Mouse (Mus musculus) gastrocnemius, postnatal 36 days (tissue): ENCODE results near the gene Glg1. TPM values are rescaled to one million over a fixed set of nuclear protein-coding genes. Genes with fewer than 3 reads are reported as not detected.
"Not testable (repeated sequence)": the region's sequence is repeated elsewhere in the genome, so short reads cannot be mapped to it uniquely, and the experiment has no call there.

Source experiments
- DNase-seq, 2 experiments: peaks; one replicate each; pipeline ENCODE4 v3.0.0; 2022
- intact Hi-C: fragments of 180-260 bp; cut with DNase I; formaldehyde crosslinking; loops from one replicate; pipeline ENCODE4 v1.15.1; 2025
- total RNA-seq, 2 experiments: library from RNA; stranded (reverse); gene quantifications; 2 replicates each; pipeline ENCODE4 v1.2.3; 2021

The Glg1 gene
- total RNA-seq, 2 experiments from 2014 or later = 33.4 to 34.0 TPM

DNA sequence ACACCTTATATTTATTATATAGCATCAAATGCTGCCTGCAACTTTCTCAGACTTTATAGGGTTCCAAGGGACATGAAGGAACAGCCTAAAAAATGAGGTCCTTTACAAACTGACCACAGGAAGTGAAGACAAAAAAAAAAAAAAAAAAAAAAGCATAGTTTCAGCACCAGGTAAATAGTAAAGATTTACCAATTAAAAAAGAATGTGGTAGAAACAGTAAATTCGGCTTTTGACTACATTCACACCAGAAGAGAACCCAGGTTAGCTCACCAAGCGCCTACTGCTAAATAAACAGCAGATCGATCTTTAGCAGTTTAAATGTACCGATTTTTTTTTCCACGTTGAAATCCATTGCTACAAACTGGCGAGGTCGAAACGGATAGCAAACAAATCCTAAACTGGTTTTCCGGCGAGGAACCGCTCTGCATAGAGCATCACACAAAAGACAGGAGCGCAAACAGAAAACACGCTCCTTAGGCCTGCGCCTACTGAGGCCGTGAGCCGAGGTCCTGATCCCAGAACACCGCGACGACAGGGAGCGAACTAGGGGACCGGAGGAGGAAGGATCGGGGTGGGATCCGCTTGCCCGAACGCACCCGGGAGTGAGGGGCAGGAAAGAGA lies 896 bp downstream of the Glg1 start:
- DNase-seq = no peak
- intact Hi-C loops = no loop called here

DNA sequence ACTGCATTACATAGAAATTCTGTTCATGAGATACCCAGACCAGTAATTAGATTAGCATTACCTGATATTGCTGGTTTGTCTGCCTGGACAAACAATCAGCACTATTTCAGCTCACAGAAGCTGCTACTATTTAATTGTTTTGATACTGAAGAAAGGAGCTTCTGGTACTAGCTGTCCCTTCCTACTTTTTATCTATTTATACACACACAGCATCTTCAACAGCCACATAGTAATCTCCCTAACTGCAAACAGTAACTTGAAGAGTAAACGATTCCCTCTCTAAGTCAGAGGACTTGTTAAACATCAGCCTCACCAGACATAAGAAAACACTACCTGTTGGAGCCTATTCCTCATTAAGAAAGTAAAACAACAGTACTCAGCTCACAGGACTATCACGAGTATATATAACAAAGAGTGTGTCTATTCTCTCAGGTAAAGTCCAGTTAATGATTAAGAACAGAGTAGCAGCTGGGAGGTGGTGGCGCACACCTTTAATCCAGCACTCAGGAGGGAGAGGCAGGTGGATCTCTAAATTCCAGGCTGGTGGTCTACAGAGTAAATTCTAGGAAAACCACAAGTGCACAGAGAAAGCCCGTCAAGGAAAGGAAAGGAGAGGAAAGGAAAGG lies 6.4 kb downstream of the Glg1 start:
- no peak for DNase-seq
- intact Hi-C loops = no loop called here

GRCm38 (mm10) chr8:111250111-111250510 lies 8.9 kb downstream of the Glg1 start:
- no peak for DNase-seq
- intact Hi-C loops = no loop called here

GRCm38 (mm10) chr8:111248136-111248535 lies 10.9 kb downstream of the Glg1 start:
- no peak for DNase-seq
- intact Hi-C loops = no loop called here

GRCm38 (mm10) chr8:111246864-111247263 lies 12.2 kb downstream of the Glg1 start:
- intact Hi-C loops, DNase-seq: not testable (repeated sequence)

- no peak for DNase-seq
- intact Hi-C loops = no loop called here
Measured at GRCm38 (mm10) chr8:111246287-111246830, 12.7 kb downstream of the Glg1 start.

DNA sequence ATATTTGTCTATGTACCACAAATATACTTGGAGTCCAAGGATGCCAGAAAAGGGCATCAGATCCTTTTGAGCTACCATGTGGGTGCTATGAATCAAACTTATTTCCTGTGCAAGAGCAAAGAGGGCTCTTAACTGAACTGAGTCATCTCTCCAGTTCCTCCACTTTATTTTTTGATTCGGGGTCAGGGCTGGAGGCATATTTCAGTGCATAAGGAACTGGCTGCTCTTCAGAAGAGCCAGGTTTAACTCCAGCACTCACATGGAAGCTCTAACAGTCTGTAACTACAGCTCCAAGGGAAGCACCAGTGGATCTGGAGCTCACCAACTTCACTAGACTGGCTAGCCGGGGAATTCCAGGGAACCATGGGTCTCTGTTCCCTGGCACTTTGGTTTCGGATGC lies 21.7 kb downstream of the Glg1 start:
- intact Hi-C loops = no loop called here
- no peak for DNase-seq

DNA sequence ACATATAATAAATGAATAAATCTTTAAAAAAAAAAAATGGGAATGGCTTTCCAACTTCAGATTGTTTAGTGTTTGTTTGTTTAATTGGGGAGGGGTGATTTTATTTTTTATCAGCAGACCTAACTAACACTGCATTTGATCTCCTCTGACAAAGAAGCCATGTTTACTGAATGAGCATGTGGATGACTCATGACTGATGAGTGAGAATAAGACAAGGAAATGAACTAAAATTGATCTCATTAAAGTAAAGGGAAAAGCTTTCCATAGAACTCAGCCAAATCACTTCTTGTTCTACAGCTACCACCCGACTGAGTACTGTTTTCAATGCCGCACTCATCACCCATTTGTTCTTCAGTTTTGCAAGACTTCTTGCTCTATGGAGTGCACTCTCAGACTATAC lies 25.3 kb downstream of the Glg1 start:
- intact Hi-C loops = no loop called here
- no peak for DNase-seq

DNA sequence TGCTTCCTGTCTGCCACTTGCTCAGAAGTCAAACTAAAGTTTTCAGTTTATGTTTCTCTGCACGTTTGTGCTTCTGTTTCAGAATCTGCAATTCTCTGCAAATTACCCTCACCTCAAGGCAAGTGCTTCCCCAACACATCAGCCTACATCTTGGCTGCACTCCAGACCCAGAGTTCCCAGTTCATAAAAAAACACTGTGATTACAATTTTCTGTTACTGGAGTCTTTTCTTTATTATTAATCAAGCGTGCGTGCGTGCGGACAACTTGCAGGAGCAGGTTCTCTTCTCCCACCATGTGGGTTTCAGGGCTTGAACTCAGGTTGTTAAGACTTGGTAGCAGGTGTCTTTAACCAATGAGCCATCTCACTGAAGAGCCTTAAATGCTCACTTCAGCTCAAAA lies 34.9 kb downstream of the Glg1 start:
- DNase-seq = no peak
- intact Hi-C loops = no loop called here

GRCm38 (mm10) chr8:111218107-111218506 lies 40.9 kb downstream of the Glg1 start:
- no peak for DNase-seq
- intact Hi-C loops = no loop called here

- intact Hi-C loops = no loop called here
Measured at GRCm38 (mm10) chr8:111213406-111213805, 45.6 kb downstream of the Glg1 start.

DNA sequence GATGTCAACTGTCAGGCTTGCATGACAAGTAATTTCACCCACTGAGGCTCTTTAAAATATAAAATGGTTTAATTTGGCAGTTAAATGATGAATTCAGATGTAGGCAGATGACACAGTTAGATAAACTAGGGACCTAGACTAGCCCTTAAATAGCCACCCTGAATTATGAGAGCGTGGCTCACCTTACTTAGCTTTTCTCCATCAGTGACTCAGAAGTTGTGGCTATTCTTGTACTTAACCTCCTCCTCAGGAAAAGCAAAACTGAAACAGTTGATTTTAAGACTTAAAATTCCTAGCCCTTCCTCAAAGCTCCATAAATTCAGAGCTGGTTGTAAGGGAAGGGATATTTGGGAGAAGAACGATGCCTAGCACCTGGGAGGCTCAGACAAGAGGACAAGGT lies 47.8 kb downstream of the Glg1 start:
- DNase-seq = no peak
- intact Hi-C loops = no loop called here

More at GRCm38 (mm10) chr8:111213406-111213805, 45.6 kb downstream of the Glg1 start:
- no peak for DNase-seq

DNA sequence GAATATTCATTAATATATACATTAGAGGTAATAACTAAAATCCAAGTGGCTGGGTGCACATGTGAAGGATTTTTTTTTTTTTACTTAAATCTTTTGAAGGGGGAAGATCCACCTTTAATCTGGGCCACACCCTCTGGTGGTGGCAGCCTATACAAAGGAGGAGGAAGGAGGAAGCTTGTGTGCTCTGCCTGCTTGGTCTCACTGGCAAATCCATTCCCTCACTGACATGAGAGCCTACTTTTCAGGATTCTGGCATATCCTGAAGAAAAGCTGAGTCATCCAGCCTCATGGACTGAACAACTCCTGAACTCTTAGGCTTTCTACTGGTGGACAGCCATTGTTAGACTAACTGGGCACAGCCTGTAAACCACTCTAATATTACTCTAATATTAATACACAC lies 49.1 kb downstream of the Glg1 start:
- intact Hi-C loops = no loop called here
- DNase-seq = no peak

DNA sequence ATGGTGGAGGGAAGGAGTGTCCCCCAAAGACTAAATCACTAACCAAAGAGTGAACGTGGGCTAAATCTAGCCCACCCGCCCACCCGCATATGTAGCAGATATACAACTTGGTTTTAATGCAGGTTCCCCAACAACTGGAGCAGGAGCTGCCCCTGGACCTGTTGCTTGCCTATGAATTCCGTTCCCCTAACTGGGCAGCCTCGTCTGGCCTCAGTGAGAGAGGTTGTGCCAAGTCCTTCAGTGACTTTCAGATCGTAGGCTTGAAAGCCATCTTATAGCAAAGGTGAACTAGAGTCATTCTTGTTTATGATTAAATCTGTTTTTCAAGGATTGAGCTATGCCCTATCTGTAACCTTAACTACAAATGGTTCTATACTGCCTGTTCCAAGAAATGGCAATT lies 52.7 kb downstream of the Glg1 start:
- intact Hi-C loops = no loop called here
- DNase-seq = no peak

- DNase-seq = no peak
- intact Hi-C loops = no loop called here
Measured at GRCm38 (mm10) chr8:111205033-111205432, 54.0 kb downstream of the Glg1 start.

GRCm38 (mm10) chr8:111203341-111203740 lies 55.7 kb downstream of the Glg1 start:
- DNase-seq = no peak
- intact Hi-C loops = no loop called here

DNA sequence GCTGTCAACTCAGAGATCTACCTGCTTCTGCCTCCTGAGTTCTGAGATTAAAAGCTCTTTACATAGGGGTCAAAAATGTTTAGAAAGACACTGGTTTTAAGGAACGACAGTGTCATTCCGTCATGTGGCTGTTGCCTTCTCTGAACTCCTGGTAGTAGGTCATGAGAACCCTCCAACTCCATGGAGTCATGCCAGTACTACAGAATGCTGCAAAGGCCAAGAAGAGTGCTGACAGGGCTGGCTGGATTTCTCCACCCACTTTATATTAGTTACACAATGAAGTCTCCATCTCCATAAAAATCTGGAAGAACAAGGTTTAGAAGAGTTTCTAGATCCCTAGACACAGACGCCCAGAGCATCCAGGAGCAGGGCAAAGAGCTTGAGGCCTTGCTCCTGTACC lies 61.0 kb downstream of the Glg1 start:
- intact Hi-C loops = no loop called here
- DNase-seq = no peak

DNA sequence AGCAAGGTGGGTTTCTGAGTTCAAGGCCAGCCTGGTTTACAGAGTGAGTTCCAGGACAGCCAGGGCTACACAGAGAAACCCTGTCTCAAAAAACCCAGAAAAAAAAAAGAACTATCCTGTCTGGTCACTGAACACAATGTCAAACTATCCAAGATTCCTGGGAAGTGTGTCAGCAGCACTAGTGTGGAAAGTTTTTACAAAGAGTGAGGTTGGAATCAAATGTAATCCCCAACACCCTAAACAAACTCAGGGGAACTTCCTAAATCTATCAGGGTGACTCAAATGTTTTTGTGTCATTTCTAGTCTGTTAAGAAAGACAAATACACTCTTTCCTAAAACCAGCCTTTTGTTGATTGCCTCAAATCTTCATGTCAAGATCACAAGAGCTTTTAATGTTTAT lies 62.8 kb downstream of the Glg1 start:
- intact Hi-C loops = no loop called here
- DNase-seq = no peak

DNA sequence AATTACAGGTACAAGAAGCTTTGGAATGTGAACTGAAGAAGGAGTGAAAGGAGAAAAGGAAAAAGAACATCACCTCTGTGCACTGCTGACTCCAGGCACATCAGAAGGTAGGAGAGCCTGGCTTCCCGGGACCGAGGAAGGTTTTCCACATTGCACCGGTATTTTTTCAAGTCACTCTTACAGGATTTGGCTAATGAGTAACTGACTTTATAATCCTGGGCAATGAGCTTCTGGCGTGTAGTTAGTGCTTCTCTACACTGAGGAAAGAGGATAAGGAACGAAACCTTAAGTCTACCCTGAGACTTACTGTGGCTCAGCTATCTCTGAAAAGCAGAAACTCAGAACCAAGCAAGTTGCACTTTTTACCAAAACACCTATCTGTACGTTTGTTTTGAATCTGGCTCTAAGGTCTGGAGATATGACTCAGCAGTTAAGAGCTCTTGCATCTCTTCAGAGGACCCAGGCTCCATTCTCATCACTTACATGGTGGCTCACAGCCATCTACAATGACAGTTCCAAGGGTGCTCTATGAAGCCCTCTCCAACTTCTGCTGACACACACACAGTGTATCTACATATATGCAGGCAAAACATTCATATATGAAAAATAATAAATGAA lies 70.3 kb downstream of the Glg1 start:
- intact Hi-C loops = loop anchor here (5.0 kb wide), 1 partner anchor 74 kb away; no protein-coding TSS in a partner anchor
- no peak for DNase-seq

- intact Hi-C loops = loop anchor here (5.0 kb wide), 1 partner anchor 75 kb away; no protein-coding TSS in a partner anchor
- DNase-seq = no peak
Measured at GRCm38 (mm10) chr8:111187470-111187869, 71.5 kb downstream of the Glg1 start.

- peak; percentile 10 to 17 for DNase-seq
- intact Hi-C loops = loop anchor here (5.0 kb wide), 1 partner anchor 77 kb away; no protein-coding TSS in a partner anchor
Measured at GRCm38 (mm10) chr8:111185472-111185947, 73.5 kb downstream of the Glg1 start.
